Mouse (Mus musculus): ENCODE measurements around the gene Frmpd4. TPM values are rescaled to one million over a fixed set of nuclear protein-coding genes. Genes with fewer than 3 reads are reported as not detected.

Frmpd4 gene
- polyA plus RNA-seq (2015; fragmentation: Nextera tagmentation; extraction: Ambion mirVana) = 0.68 and 0.70 TPM in 2 replicates

- whole genome bisulfite sequencing = 76% methylated on average over 5 of the region's 5 CpGs
- Histone ChIP-seq H3K4me3 (ENCODE audit: low read length) (no peak within 1 kb of the TSS), H3K27ac (ENCODE audit: low read length) (no peak within 1 kb of the TSS), H3K9me3 (ENCODE audit: low read length) (no peaks in the 10 kb centered on the region), H3K36me3 (ENCODE audit: insufficient read depth, low read length) (no peaks in the 10 kb centered on the region), H3K4me1 (ENCODE audit: insufficient read depth, low read length) (no peaks in the 10 kb centered on the region), H3K4me2 (replicated peaks; ENCODE audit: low read depth, low read length) (no peak within 1 kb of the TSS), H3K27me3 (ENCODE audit: insufficient read depth, low read length) (peaks cover 10% of the 10 kb centered on the region; the same call in 1 of the 2 replicates), H3K9ac (replicated peaks; ENCODE audit: low read length) (no peak within 1 kb of the TSS)
- no peak for ATAC-seq (ENCODE audit: low FRiP score, low TSS enrichment)
These were observed at the start of gene Frmpd4 for GRCm38 (mm10) chrX:168577131-168577530. Gene Frmpd4 (minus strand): TSS chrX:168577231.

- Histone ChIP-seq H3K27ac (ENCODE audit: low read length) (no peak overlapping the region), H3K9me3 (ENCODE audit: low read length) (no peaks in the 10 kb centered on the region), H3K9ac (replicated peaks; ENCODE audit: low read length) (no peak overlapping the region), H3K4me2 (replicated peaks; ENCODE audit: low read depth, low read length) (no peak overlapping the region), H3K4me3 (ENCODE audit: low read length) (no peak overlapping the region), H3K36me3 (ENCODE audit: insufficient read depth, low read length) (no peaks in the 10 kb centered on the region), H3K27me3 (ENCODE audit: insufficient read depth, low read length) (peaks cover 6% of the 10 kb centered on the region), H3K4me1 (ENCODE audit: insufficient read depth, low read length) (no peaks in the 10 kb centered on the region)
- no peak for ATAC-seq (ENCODE audit: low FRiP score, low TSS enrichment)
- 45% methylated on average over 5 of the region's 5 CpGs for WGBS
These were observed 18.2 kb upstream of the Frmpd4 start for GRCm38 (mm10) chrX:168595193-168595592.

- H3K9ac ChIP-seq (replicated peaks; ENCODE audit: low read length) = no peak overlapping the region
- H3K36me3 ChIP-seq (ENCODE audit: insufficient read depth, low read length) = no peaks in the 10 kb centered on the region
- H3K27me3 ChIP-seq (ENCODE audit: insufficient read depth, low read length) = peaks cover 7% of the 10 kb centered on the region; the same call in 1 of the 2 replicates
- H3K4me3 ChIP-seq (ENCODE audit: low read length) = no peak overlapping the region
- no peaks in the 10 kb centered on the region for H3K9me3 ChIP-seq (ENCODE audit: low read length)
- WGBS = 53% methylated on average over 1 of the region's 1 CpGs
- no peak overlapping the region for H3K27ac ChIP-seq (ENCODE audit: low read length)
- H3K4me1 ChIP-seq (ENCODE audit: insufficient read depth, low read length) = no peaks in the 10 kb centered on the region
- no peak overlapping the region for H3K4me2 ChIP-seq (replicated peaks; ENCODE audit: low read depth, low read length)
- no peak for ATAC-seq (ENCODE audit: low FRiP score, low TSS enrichment)
These were observed 7.3 kb upstream of the Frmpd4 start for GRCm38 (mm10) chrX:168584303-168584702.

DNA sequence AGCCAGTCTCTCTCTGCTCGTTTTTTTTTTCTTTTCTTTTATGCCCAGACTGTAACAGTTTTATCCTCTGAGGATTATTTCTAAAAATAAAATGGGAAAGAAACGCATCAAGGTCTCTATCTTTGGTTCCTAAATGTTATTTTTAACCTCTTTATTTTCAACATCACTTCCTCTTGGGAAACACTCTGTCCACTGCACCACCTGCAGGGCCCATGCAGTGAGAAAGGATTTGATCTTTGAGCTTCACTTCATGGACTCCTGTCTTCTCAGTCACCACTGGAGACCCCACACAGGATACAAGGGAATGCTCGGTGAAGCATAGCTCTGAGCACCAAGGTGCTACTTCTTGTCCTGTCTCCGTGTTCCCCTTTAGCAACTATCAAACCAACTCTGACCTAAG is 5.2 kb downstream of the Frmpd4 start:
- ATAC-seq (ENCODE audit: low FRiP score, low TSS enrichment) = no peak
- no peak overlapping the region for H3K27ac ChIP-seq (ENCODE audit: low read length)
- peaks cover 11% of the 10 kb centered on the region; the same call in 1 of the 2 replicates for H3K27me3 ChIP-seq (ENCODE audit: insufficient read depth, low read length)
- 63% methylated on average over 4 of the region's 4 CpGs for WGBS
- no peaks in the 10 kb centered on the region for H3K9me3 ChIP-seq (ENCODE audit: low read length)
- no peaks in the 10 kb centered on the region for H3K36me3 ChIP-seq (ENCODE audit: insufficient read depth, low read length)
- H3K9ac ChIP-seq (replicated peaks; ENCODE audit: low read length) = no peak overlapping the region
- H3K4me1 ChIP-seq (ENCODE audit: insufficient read depth, low read length) = no peaks in the 10 kb centered on the region
- H3K4me3 ChIP-seq (ENCODE audit: low read length) = no peak overlapping the region
- H3K4me2 ChIP-seq (replicated peaks; ENCODE audit: low read depth, low read length) = no peak overlapping the region

- ATAC-seq (ENCODE audit: low FRiP score, low TSS enrichment) = no peak
- no peak overlapping the region for H3K4me3 ChIP-seq (ENCODE audit: low read length)
- peaks cover 5% of the 10 kb centered on the region; the same call in 1 of the 2 replicates for H3K27me3 ChIP-seq (ENCODE audit: insufficient read depth, low read length)
- 89% methylated on average over 5 of the region's 5 CpGs for WGBS
- no peak overlapping the region for H3K9ac ChIP-seq (replicated peaks; ENCODE audit: low read length)
- no peaks in the 10 kb centered on the region for H3K4me1 ChIP-seq (ENCODE audit: insufficient read depth, low read length)
- H3K4me2 ChIP-seq (replicated peaks; ENCODE audit: low read depth, low read length) = no peak overlapping the region
- no peak overlapping the region for H3K27ac ChIP-seq (ENCODE audit: low read length)
- H3K9me3 ChIP-seq (ENCODE audit: low read length) = no peaks in the 10 kb centered on the region
- H3K36me3 ChIP-seq (ENCODE audit: insufficient read depth, low read length) = no peaks in the 10 kb centered on the region
These were observed 7.8 kb downstream of the Frmpd4 start for GRCm38 (mm10) chrX:168569231-168569630.

DNA sequence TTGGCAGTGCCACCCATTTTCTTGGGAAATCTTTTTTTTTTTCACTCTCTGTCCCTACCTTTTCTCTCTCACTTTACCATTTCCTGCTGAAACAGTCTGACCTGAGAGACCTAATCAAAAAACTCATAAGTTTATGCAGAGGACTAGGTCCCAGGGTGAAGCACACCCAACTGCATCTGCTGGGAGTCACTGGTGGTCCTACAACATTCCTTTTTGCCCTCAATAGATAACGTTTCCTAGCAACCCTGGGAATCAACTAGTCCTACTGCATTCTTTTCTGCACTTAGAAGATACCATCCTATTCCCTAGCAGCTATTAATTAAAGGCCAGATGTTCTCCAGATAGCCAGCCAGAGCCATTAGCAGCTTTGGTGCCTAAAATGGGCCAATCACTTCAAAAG is 71.8 kb downstream of the Frmpd4 start:
- Histone ChIP-seq H3K4me2 (replicated peaks; ENCODE audit: low read depth, low read length) (no peak overlapping the region), H3K4me1 (ENCODE audit: insufficient read depth, low read length) (no peaks in the 10 kb centered on the region), H3K36me3 (ENCODE audit: insufficient read depth, low read length) (no peaks in the 10 kb centered on the region), H3K9me3 (ENCODE audit: low read length) (peaks cover 9% of the 10 kb centered on the region; the same call in 1 of the 2 replicates), H3K27me3 (ENCODE audit: insufficient read depth, low read length) (no peaks in the 10 kb centered on the region), H3K27ac (ENCODE audit: low read length) (no peak overlapping the region), H3K9ac (replicated peaks; ENCODE audit: low read length) (no peak overlapping the region), H3K4me3 (ENCODE audit: low read length) (no peak overlapping the region)
- WGBS = 64% methylated on average over 1 of the region's 1 CpGs
- ATAC-seq (ENCODE audit: low FRiP score, low TSS enrichment) = no peak

GRCm38 (mm10) chrX:168455233-168455632 is 121.8 kb downstream of the Frmpd4 start:
- no peak overlapping the region for H3K27ac ChIP-seq (ENCODE audit: low read length)
- H3K27me3 ChIP-seq (ENCODE audit: insufficient read depth, low read length) = peaks cover 8% of the 10 kb centered on the region; the same call in 1 of the 2 replicates
- H3K4me3 ChIP-seq (ENCODE audit: low read length) = no peak overlapping the region
- no peak for ATAC-seq (ENCODE audit: low FRiP score, low TSS enrichment)
- H3K36me3 ChIP-seq (ENCODE audit: insufficient read depth, low read length) = no peaks in the 10 kb centered on the region
- H3K4me1 ChIP-seq (ENCODE audit: insufficient read depth, low read length) = no peaks in the 10 kb centered on the region
- H3K9me3 ChIP-seq (ENCODE audit: low read length) = no peaks in the 10 kb centered on the region
- 94% methylated on average over 2 of the region's 2 CpGs for WGBS
- H3K4me2 ChIP-seq (replicated peaks; ENCODE audit: low read depth, low read length) = no peak overlapping the region
- no peak overlapping the region for H3K9ac ChIP-seq (replicated peaks; ENCODE audit: low read length)

DNA sequence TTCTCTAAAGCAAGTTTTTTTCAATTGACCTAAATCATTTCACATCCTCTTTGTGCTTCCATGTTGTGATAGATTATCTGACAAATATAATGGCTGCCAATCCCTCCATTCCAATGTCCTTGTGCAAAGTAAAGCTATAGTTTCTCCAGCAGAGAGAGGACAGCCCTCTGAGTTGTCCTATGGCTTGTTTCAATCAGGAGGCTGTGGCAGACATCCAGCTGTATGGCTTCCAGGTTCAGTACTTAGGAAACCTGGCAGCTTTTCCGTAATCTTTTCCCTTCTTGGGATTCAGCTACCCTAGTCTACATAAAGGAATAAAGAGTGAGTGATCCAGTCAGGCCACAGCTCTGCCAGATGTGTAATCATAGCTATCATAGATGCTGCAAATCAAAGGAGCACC is 145.8 kb downstream of the Frmpd4 start:
- no peak overlapping the region for H3K27ac ChIP-seq (ENCODE audit: low read length)
- no peak for ATAC-seq (ENCODE audit: low FRiP score, low TSS enrichment)
- H3K9me3 ChIP-seq (ENCODE audit: low read length) = no peaks in the 10 kb centered on the region
- WGBS = 64% methylated on average over 1 of the region's 1 CpGs
- no peaks in the 10 kb centered on the region for H3K4me1 ChIP-seq (ENCODE audit: insufficient read depth, low read length)
- no peak overlapping the region for H3K9ac ChIP-seq (replicated peaks; ENCODE audit: low read length)
- H3K4me2 ChIP-seq (replicated peaks; ENCODE audit: low read depth, low read length) = no peak overlapping the region
- peaks cover 9% of the 10 kb centered on the region; the same call in 1 of the 2 replicates for H3K27me3 ChIP-seq (ENCODE audit: insufficient read depth, low read length)
- no peaks in the 10 kb centered on the region for H3K36me3 ChIP-seq (ENCODE audit: insufficient read depth, low read length)
- no peak overlapping the region for H3K4me3 ChIP-seq (ENCODE audit: low read length)

- no peak overlapping the region for H3K9ac ChIP-seq (replicated peaks; ENCODE audit: low read length)
- no peak overlapping the region for H3K4me2 ChIP-seq (replicated peaks; ENCODE audit: low read depth, low read length)
- no peaks in the 10 kb centered on the region for H3K9me3 ChIP-seq (ENCODE audit: low read length)
- no peaks in the 10 kb centered on the region for H3K36me3 ChIP-seq (ENCODE audit: insufficient read depth, low read length)
- H3K4me1 ChIP-seq (ENCODE audit: insufficient read depth, low read length) = no peaks in the 10 kb centered on the region
- no peak overlapping the region for H3K27ac ChIP-seq (ENCODE audit: low read length)
- WGBS = 92% methylated on average over 4 of the region's 4 CpGs
- ATAC-seq (ENCODE audit: low FRiP score, low TSS enrichment) = no peak
- H3K27me3 ChIP-seq (ENCODE audit: insufficient read depth, low read length) = peaks cover 12% of the 10 kb centered on the region; the same call in 1 of the 2 replicates
- H3K4me3 ChIP-seq (ENCODE audit: low read length) = no peak overlapping the region
These were observed 147.2 kb downstream of the Frmpd4 start for GRCm38 (mm10) chrX:168429814-168430213.

- no peak for ATAC-seq (ENCODE audit: low FRiP score, low TSS enrichment)
- whole genome bisulfite sequencing = 31% methylated on average over 3 of the region's 3 CpGs
- H3K9ac ChIP-seq (replicated peaks; ENCODE audit: low read length) = no peak overlapping the region
- H3K4me3 ChIP-seq (ENCODE audit: low read length) = no peak overlapping the region
- no peak overlapping the region for H3K27ac ChIP-seq (ENCODE audit: low read length)
- H3K36me3 ChIP-seq (ENCODE audit: insufficient read depth, low read length) = no peaks in the 10 kb centered on the region
- no peak overlapping the region for H3K4me2 ChIP-seq (replicated peaks; ENCODE audit: low read depth, low read length)
- no peaks in the 10 kb centered on the region for H3K9me3 ChIP-seq (ENCODE audit: low read length)
- H3K4me1 ChIP-seq (ENCODE audit: insufficient read depth, low read length) = no peaks in the 10 kb centered on the region
- peaks cover 4% of the 10 kb centered on the region; the same call in 1 of the 2 replicates for H3K27me3 ChIP-seq (ENCODE audit: insufficient read depth, low read length)
These were observed 161.6 kb downstream of the Frmpd4 start for GRCm38 (mm10) chrX:168415403-168415802.
